Mouse (Mus musculus): ENCODE results near the gene Grm3. TPM values are rescaled to one million over a fixed set of nuclear protein-coding genes. Genes with fewer than 3 reads are reported as not detected.

Grm3 gene
- total and polyA plus RNA-seq, 3 experiments, result not detected

DNA sequence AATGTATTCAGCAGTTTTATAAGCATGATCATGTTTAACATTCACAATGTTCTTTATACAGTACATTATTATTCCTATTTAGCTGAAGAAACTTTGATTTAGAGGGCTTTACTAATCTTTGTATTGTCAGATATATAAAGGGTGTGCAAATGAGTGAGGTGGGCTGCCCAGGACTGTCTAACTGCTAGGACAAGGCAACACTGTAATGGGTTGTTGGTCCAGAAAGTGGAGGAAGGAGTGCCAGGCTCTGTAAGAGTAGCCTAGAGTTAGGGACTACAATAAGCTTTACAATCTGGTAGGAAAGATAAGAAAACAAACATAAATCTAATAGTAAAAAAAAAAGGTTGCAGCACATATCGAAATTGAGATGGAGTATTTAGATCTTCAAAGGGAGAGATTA, 34.8 kb downstream of the Grm3 start:
- Histone ChIP-seq H3K27me3 (ENCODE audit: control insufficient read depth in 1 of 2, insufficient read depth in 2 of 2, low read length in 2 of 2) (no peaks in the 10 kb centered on the region), H3K27ac (ENCODE audit: control insufficient read depth, low read depth, low read length) (no peak overlapping the region), H3K4me1 (ENCODE audit: control insufficient read depth in 1 of 2, insufficient read depth in 2 of 2, low read length in 2 of 2) (no peaks in the 10 kb centered on the region), H3K9ac (ENCODE audit: control insufficient read depth, low read depth, low read length, poor library complexity, severe bottlenecking) (no peak overlapping the region), H3K9me3 (replicated peaks; ENCODE audit: insufficient read depth, low read length) (no peaks in the 10 kb centered on the region), H3K36me3 (ENCODE audit: control insufficient read depth in 1 of 2, insufficient read depth in 2 of 2, low read length in 2 of 2) (no peaks in the 10 kb centered on the region), H3K4me3 (ENCODE audit: control insufficient read depth in 1 of 2, insufficient read depth in 1 of 2, low read depth in 2 of 2, low read length in 2 of 2) (no peak overlapping the region), H3K79me2 (ENCODE audit: control insufficient read depth, insufficient read depth, low read length, poor library complexity) (no peaks in the 10 kb centered on the region)
- DNase-seq (ENCODE audit: low read depth, low spot score), result no peak
- no peak for TF ChIP-seq TBP (IDR thresholded peaks at IDR 0.05; ENCODE audit: low read depth, low read length)
- TF ChIP-seq UBTF (IDR thresholded peaks at IDR 0.05; ENCODE audit: borderline replicate concordance, insufficient read depth, low read depth, low read length), result no peak
- TF ChIP-seq ZKSCAN1 (IDR thresholded peaks at IDR 0.05; ENCODE audit: low read depth, low read length), result no peak
- TF ChIP-seq KAT2A (conservative IDR thresholded peaks at IDR 0.05; ENCODE audit: low read depth, low read length), result no peak
- no peak for TF ChIP-seq POLR2AphosphoS2 (IDR thresholded peaks at IDR 0.05; ENCODE audit: low read length)
- TF ChIP-seq NELFE (IDR thresholded peaks at IDR 0.05; ENCODE audit: low read depth, low read length), result no peak
- no peak for TF ChIP-seq CTCF (IDR thresholded peaks at IDR 0.05 in 2 of 3, conservative IDR thresholded peaks at IDR 0.05 in 1 of 3; ENCODE audit: control insufficient read depth in 1 of 3, insufficient read depth in 1 of 3, low read depth in 2 of 3, low read length in 3 of 3, poor library complexity in 1 of 3, severe bottlenecking in 1 of 3)
- TF ChIP-seq ZC3H11A (IDR thresholded peaks at IDR 0.05; ENCODE audit: low read depth, low read length), result no peak

DNA sequence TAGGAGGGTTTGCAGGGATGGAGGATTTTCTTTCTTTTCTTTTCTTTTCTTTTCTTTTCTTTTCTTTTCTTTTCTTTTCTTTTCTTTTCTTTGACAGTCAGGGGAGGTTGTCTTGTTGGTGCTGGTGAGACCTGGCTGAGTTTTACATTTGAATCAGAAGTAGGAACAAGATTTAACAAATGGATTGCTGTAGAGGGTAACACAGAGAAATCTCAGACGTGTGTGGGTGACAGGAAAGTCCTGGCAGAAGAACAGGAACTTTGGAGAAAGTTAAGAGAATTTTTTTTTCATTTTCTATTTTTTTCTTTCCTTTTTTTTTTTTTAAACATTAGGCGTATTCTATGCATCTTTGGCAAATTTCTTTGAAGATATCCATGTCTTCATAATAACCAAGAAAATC, 41.8 kb downstream of the Grm3 start:
- no peak overlapping the region for H3K4me3 ChIP-seq (ENCODE audit: control insufficient read depth in 1 of 2, insufficient read depth in 1 of 2, low read depth in 2 of 2, low read length in 2 of 2)
- no peak overlapping the region for H3K9ac ChIP-seq (ENCODE audit: control insufficient read depth, low read depth, low read length, poor library complexity, severe bottlenecking)
- H3K36me3 ChIP-seq (ENCODE audit: control insufficient read depth in 1 of 2, insufficient read depth in 2 of 2, low read length in 2 of 2), result no peaks in the 10 kb centered on the region
- DNase-seq (ENCODE audit: low read depth, low spot score), result no peak
- no peaks in the 10 kb centered on the region for H3K79me2 ChIP-seq (ENCODE audit: control insufficient read depth, insufficient read depth, low read length, poor library complexity)
- no peak for TF ChIP-seq MXI1 (IDR thresholded peaks at IDR 0.05; ENCODE audit: low read depth, low read length)
- TF ChIP-seq USF2 (IDR thresholded peaks at IDR 0.05; ENCODE audit: borderline replicate concordance in 1 of 2, insufficient read depth in 1 of 2, low read depth in 1 of 2, low read length in 2 of 2), result no peak
- TF ChIP-seq POLR2AphosphoS2 (IDR thresholded peaks at IDR 0.05; ENCODE audit: low read length), result no peak
- TF ChIP-seq SMC3 (IDR thresholded peaks at IDR 0.05; ENCODE audit: low read depth, low read length), result no peak
- no peak for TF ChIP-seq CHD2 (IDR thresholded peaks at IDR 0.05; ENCODE audit: low read length)
- no peak for TF ChIP-seq EP300 (IDR thresholded peaks at IDR 0.05; ENCODE audit: low read depth in 1 of 2, low read length in 2 of 2)
- TF ChIP-seq CTCF (IDR thresholded peaks at IDR 0.05 in 2 of 3, conservative IDR thresholded peaks at IDR 0.05 in 1 of 3; ENCODE audit: control insufficient read depth in 1 of 3, insufficient read depth in 1 of 3, low read depth in 2 of 3, low read length in 3 of 3, poor library complexity in 1 of 3, severe bottlenecking in 1 of 3), result no peak
- no peak for TF ChIP-seq ELF1 (IDR thresholded peaks at IDR 0.05; ENCODE audit: low read depth, low read length)
- TF ChIP-seq ZNF384 (IDR thresholded peaks at IDR 0.05; ENCODE audit: low read depth, low read length), result no peak
- no peak for TF ChIP-seq POLR2A (IDR thresholded peaks at IDR 0.05; ENCODE audit: control insufficient read depth in 1 of 2, insufficient read depth in 1 of 2, low read depth in 1 of 2, low read length in 2 of 2, poor library complexity in 1 of 2)
- no peak for TF ChIP-seq ETS1 (IDR thresholded peaks at IDR 0.05; ENCODE audit: low read depth, low read length)
- no peak for TF ChIP-seq MAFK (IDR thresholded peaks at IDR 0.05; ENCODE audit: borderline replicate concordance, low read depth, low read length)
- TF ChIP-seq MYB (IDR thresholded peaks at IDR 0.05; ENCODE audit: low read depth, low read length), result no peak
- no peak for TF ChIP-seq CHD1 (IDR thresholded peaks at IDR 0.05; ENCODE audit: low read depth, low read length)
- no peak for TF ChIP-seq MAX (IDR thresholded peaks at IDR 0.05; ENCODE audit: low read length)
- no peak for TF ChIP-seq TAL1 (IDR thresholded peaks at IDR 0.05; ENCODE audit: low read length)
- TF ChIP-seq GABPA (IDR thresholded peaks at IDR 0.05; ENCODE audit: low read depth, low read length), result no peak
- no peak for TF ChIP-seq RAD21 (IDR thresholded peaks at IDR 0.05; ENCODE audit: low read depth, low read length)
- TF ChIP-seq JUND (IDR thresholded peaks at IDR 0.05; ENCODE audit: low read depth, low read length), result no peak
- no peak overlapping the region for H3K27ac ChIP-seq (ENCODE audit: control insufficient read depth, low read depth, low read length)
- H3K9me3 ChIP-seq (replicated peaks; ENCODE audit: insufficient read depth, low read length), result no peaks in the 10 kb centered on the region
- no peaks in the 10 kb centered on the region for H3K27me3 ChIP-seq (ENCODE audit: control insufficient read depth in 1 of 2, insufficient read depth in 2 of 2, low read length in 2 of 2)
- H3K4me1 ChIP-seq (ENCODE audit: control insufficient read depth in 1 of 2, insufficient read depth in 2 of 2, low read length in 2 of 2), result no peaks in the 10 kb centered on the region

All from MEL (cell line).